Mouse (Mus musculus) left cerebral cortex, adult 2 months (tissue): ENCODE results near the gene Esr1. TPM values are rescaled to one million over a fixed set of nuclear protein-coding genes. Genes with fewer than 3 reads are reported as not detected.
A peak's percentile ranks its signal among the peaks of the same experiment; 100 is the strongest.
"Not testable (repeated sequence)": the region's sequence is repeated elsewhere in the genome, so short reads cannot be mapped to it uniquely, and the experiment has no call there.

Experiments used
- DNase-seq, 2 experiments: peaks; one replicate each; pipeline ENCODE4 v3.0.0; 2021 to 2022; ENCODE audit warnings: low spot score in 2 of 2, mixed read lengths in 1 of 2; ENCODE audit errors: extremely low spot score in 1 of 2
- H3K27ac ChIP-seq: fragments of 200-600 bp; 2 replicates; pipeline ENCODE4 v1.8.1; 2022
- H3K4me3 ChIP-seq: fragments of 200-600 bp; 2 replicates; pipeline ENCODE4 v1.8.1; 2022
- CTCF ChIP-seq: fragments of 200-600 bp; IDR thresholded peaks from 2 replicates; pipeline ENCODE4 v1.8.1; 2022; ENCODE audit warnings: antibody characterized with exemption, mild to moderate bottlenecking, moderate library complexity
- intact Hi-C: fragments of 180-260 bp; cut with DNase I; formaldehyde crosslinking; loops from one replicate; pipeline ENCODE4 v1.15.1; 2025
- total RNA-seq, 2 experiments: library from RNA; stranded (reverse); gene quantifications; 2 replicates each; pipeline ENCODE4 v1.2.3; 2021

The Esr1 gene
- total RNA-seq, 2 experiments from 2014 or later, result 2.3 to 3.8 TPM

DNA sequence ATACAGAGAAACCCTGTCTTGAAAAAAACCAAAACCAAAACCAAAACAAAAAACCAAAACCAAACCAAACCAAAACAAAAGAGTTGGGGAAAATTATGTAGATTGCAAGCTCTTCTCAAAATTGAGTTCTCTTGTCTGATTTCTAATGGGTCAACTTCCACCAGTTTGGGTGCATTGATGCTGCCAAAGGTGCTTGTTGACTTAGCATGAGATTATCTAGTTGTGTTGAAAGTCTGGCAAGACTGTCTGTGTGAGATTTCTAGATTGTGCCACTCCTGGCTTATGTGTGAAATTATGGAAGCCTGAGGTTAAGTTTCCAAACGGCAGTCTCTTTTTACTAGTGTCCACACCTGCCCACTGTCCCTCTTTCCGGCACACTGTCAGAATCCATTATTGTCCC is 55.6 kb downstream of the Esr1 start:
- no peak for TF ChIP-seq CTCF
- no peak for DNase-seq
- Histone ChIP-seq H3K27ac (no peak overlapping the region), H3K4me3 (no peak overlapping the region)
- intact Hi-C loops, result no loop called here

DNA sequence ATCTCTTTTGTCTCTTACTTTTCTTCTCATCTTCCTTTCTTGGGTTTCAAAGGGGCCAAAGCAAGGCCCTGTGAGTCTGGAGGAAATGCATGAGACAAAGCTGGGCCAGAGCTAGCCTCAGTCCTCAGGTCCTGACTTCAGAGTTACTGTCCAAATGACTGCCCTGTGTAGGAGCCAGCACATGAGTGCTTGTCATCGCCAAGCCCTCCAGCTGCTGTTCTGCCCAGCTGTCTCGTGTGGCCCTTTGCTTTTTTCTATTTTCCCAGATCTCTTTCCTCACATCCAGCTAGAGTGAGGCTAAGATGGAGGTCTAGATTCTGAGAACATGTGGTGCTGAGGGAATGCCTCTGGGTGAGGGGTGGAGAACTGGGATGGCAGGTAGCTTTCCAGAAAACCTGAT is 58.7 kb downstream of the Esr1 start:
- DNase-seq, result no peak
- no peak for TF ChIP-seq CTCF
- intact Hi-C loops, result no loop called here

DNA sequence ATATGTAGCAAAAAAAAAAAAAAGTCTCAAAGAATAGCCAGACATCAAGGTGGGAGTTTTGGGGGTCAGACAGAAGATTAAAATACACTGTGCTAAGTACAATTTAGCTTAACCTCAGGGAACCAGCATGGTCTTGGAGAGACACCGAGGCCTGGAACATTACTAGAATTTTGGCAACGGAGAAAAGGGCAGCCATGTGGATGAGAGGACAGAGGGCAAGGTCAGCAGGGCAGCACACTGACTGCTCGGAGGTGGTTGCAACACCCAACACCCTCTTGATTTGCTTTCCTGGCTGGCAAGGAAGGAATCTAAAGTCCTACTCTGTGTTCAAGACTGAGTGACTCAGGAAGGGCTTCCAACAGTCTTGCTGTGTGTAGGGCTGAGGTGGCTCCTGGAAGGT is 60.5 kb downstream of the Esr1 start:
- no peak for DNase-seq
- no peak for TF ChIP-seq CTCF
- Histone ChIP-seq H3K4me3 (no peak overlapping the region), H3K27ac (no peak overlapping the region)
- intact Hi-C loops, result no loop called here

More for the DNA sequence above, 58.7 kb downstream of the Esr1 start:
- no peak overlapping the region for H3K27ac ChIP-seq
- H3K4me3 ChIP-seq, result no peak overlapping the region

DNA sequence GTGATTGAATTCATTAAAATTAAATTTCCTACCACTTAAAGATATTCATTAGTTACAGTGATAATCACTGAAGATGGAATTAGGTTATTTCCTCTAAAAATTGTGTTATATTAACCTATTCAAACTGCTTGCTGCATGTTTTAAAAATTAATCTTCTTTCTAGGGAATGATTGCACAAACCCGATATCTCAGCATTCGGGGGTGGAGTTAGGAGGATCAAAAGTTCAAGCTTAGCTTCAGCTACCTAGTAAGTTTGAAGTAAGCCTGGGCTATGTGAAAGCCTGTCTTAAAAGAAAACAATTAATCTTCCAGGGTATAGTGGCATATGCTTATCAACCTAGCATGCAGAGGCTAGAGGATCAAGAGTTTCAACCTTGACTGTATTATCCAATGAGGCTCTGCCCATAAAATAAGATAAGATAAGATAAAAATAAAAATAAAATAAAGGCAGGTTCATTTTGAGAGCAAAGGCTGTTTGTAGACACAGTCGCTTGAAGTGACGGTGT is 62.0 kb downstream of the Esr1 start:
- H3K4me3 ChIP-seq, result no peak overlapping the region
- no peak for TF ChIP-seq CTCF
- no peak for DNase-seq

DNA sequence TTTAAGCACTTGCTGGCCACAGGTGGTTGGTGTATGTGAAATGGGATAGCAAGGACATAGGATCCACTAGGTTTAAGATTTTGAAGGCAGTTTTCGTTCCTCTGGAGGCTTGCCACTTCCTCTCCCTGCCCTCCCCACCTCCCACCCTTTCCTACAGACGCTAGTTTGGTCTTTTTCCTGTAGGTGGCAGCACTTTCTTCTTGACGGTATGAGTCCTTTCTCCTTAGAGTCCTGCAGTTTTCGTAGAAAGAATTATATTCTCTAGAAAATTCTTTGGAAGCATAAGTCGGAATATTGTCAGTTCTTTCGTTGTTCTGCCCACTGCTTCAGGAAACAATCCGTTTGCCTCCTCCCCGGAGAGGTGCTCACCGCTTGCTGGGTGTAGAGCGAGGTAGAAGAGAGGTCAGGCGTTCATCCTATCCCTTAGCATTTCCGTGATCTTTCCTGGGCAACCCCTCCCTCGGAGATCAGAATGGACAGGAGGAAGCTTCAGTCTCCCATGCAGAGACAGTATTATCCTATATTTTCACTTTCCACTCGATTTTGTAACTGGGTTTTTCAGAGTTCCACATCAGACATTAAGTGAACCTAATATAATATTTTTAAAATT is 63.7 kb downstream of the Esr1 start:
- H3K4me3 ChIP-seq, intact Hi-C loops, H3K27ac ChIP-seq: not testable (repeated sequence)
- peak; percentile 40 for TF ChIP-seq CTCF
- peak; percentile 25 to 27 for DNase-seq

More for the DNA sequence above, 62.0 kb downstream of the Esr1 start:
- H3K27ac ChIP-seq, result no peak overlapping the region
- intact Hi-C loops, result no loop called here

DNA sequence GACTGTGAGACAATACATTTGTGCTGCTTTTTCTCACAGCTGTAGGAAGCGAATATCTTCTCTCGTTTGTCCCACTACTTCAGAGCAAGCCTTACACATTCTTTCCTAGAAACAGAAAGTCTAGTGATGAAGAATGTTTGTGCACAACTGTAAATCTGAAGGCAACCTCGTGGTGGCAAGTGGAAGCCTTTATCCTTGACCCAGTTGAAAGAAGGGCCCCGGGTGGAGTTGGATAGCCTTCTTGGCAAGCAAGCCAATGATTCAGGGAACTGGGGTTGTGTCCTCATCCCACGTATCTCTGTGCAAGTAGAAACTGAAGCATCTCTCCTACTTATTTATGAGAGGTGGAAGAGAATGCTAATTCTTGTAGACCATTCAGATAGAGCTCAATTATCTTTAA is 71.7 kb downstream of the Esr1 start:
- Histone ChIP-seq H3K4me3 (no peak overlapping the region), H3K27ac (no peak overlapping the region)
- no peak for DNase-seq
- TF ChIP-seq CTCF, result no peak
- intact Hi-C loops, result loop anchor here (5.0 kb wide), 1 partner anchor 339 kb away; no protein-coding TSS in a partner anchor

DNA sequence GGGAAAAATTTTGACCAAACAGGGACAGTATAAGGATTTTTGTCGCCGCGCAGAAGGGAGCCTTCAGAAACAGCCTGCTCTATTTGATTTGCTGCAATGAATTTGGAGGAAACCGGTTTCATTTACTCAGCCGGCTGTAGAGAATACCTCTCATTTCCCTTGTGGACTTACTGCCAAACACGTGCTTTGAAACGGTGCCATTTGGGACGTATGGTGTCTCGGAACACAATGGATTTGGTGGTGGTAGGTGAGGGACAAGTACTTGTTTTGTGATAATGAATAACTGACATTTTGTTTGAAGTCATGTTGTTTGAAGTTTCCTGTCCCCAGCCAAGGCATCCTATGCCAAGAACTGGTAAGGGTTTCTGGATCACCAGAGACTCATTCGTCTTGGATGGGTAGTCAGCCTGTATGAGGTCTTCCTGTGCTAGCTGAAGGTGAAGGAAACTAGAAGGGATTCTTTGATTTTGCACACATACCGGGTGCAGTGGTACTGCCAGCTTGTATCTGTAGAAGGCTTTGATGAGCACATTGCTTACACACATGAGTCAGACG is 72.4 kb downstream of the Esr1 start:
- TF ChIP-seq CTCF, result no peak
- H3K4me3 ChIP-seq, result no peak overlapping the region
- H3K27ac ChIP-seq, result no peak overlapping the region
- intact Hi-C loops, result loop anchor here (5.0 kb wide), 1 partner anchor 339 kb away; no protein-coding TSS in a partner anchor
- no peak for DNase-seq

DNA sequence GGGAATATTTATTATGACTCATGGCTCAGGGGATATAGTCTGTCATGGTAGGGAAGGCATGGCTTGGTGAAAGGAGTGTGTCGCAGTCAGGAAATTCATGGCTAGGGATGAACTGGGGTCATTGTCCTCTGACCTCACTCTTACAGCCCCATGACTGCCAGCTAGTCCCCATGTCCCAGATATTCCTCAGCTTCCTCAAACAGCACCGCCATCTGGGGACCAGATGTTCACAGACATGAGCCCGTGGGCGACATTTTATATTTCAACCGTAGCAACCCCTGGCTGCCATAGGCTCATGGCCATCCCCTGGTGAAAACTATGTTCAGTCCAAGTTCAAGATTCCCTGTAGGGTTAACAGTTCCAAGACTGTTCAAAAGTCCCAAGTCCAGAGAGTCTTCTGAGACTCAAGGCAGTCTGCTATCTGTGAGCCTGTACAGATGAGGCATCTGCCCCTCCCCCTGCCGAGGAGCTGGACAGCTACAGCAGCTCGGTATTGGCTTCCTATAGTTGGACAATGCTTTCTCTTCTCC is 83.0 kb downstream of the Esr1 start:
- no peak for TF ChIP-seq CTCF
- no peak for DNase-seq
- intact Hi-C loops, result no loop called here

DNA sequence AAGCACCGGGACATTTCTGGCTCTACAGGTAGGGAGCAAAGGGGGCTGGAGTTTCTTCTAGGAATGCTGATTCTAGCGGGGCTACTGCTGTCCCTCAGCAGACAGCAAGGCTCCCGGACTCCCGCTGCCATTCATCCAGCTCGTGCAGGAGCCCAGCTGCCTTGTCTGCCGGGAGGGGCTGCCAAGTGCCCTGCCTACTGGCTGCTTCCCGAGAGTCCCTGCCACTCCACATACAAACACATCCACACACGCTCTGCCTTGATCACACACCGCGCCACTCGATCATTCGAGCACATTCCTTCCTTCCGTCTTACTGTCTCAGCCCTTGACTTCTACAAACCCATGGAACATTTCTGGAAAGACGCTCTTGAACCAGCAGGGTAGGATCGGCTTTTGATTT is 98.5 kb downstream of the Esr1 start:
- Histone ChIP-seq H3K27ac (no peak overlapping the region), H3K4me3 (peak overlapping the region; percentile 32)
- intact Hi-C loops, result no loop called here
- peak; percentile 20 to 21 for DNase-seq
- TF ChIP-seq CTCF, result no peak

More for the DNA sequence above, 83.0 kb downstream of the Esr1 start:
- Histone ChIP-seq H3K27ac (no peak overlapping the region), H3K4me3 (no peak overlapping the region)

DNA sequence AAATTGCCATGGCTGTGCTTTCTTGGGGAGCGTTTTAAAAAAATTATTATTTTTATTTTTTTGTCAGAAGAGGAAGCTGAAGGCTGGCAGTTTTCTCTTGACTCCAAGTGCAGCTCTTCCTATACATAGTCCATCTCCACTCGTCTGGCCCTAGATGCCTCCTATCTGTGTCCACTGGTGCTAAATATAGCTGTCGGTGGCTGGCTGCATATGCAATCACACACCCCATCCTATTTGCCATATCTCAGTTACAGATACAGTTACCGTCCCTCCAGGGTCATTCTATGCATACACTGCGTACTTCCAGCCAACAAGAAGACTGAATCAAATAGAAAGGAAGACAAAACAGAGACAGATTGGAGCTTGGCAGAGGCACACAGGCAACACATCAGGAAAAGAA is 100.0 kb downstream of the Esr1 start:
- no peak for DNase-seq
- intact Hi-C loops, result no loop called here
- no peak overlapping the region for H3K27ac ChIP-seq
- no peak for TF ChIP-seq CTCF
- no peak overlapping the region for H3K4me3 ChIP-seq

DNA sequence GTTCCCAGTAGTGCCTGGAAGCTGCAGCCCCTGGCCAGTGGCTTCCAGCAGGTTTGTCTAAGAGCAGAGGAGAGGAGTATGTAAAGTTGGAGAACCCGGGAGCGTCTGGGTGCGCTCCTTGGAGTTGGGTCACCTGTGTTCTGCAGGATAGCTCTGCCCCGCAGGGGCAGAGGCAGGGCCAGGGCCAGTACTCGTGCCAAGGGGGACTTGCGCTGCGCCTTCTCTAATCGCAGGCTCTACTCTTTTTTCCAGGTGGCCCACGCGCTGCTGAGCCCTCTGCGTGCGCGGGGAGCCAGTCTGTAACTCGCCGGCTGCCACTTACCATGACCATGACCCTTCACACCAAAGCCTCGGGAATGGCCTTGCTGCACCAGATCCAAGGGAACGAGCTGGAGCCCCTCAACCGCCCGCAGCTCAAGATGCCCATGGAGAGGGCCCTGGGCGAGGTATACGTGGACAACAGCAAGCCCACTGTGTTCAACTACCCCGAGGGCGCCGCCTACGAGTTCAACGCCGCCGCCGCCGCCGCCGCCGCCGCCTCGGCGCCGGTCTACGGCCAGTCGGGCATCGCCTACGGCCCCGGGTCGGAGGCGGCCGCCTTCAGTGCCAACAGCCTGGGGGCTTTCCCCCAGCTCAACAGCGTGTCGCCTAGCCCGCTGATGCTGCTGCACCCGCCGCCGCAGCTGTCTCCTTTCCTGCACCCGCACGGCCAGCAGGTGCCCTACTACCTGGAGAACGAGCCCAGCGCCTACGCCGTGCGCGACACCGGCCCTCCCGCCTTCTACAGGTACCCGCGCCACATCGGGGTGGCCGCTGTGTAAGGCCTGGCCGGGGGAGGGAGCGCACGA is 100.9 kb downstream of the Esr1 start:
- H3K27ac ChIP-seq, result no peak overlapping the region
- no peak; the same call in 1 of the 2 replicates for TF ChIP-seq CTCF
- intact Hi-C loops, result no loop called here
- H3K4me3 ChIP-seq, result peak overlapping the region; percentile 56
- DNase-seq, result peak in 1 of 2 experiments; percentile 14

DNA sequence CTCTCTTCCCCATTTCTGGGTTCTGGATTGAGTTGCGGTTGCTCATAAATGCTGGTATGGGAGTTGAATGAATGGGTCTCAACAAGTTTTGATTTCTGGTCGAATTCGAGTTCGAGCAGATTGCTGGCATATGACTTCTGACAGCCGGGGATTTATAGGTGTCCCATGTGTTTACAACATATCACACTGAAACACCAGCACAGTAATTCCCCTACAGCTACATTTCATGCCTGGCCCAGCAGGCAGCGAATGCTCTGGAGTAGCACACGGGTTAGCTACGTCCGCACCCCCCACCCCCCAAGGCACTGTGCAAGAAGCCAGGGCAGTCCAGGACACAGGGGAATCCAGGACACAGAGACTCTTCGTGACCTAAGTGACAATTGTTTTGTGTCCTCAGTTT is 102.0 kb downstream of the Esr1 start:
- no peak overlapping the region for H3K4me3 ChIP-seq
- intact Hi-C loops, result no loop called here
- H3K27ac ChIP-seq, result no peak overlapping the region
- DNase-seq, result no peak
- no peak for TF ChIP-seq CTCF
